Mouse (Mus musculus) liver, embryonic 11.5 days (tissue): ENCODE data around the gene Cyb5r3. TPM values are rescaled to one million over a fixed set of nuclear protein-coding genes. Genes with fewer than 3 reads are reported as not detected.

Source experiments
- ATAC-seq: fragments of 200-750 bp; cut with Nextera tagmentation; replicated peaks from 2 replicates; pipeline ENCODE4 v1.8.0; 2017; ENCODE audit warnings: moderate number of reproducible peaks, mild to moderate bottlenecking, moderate TSS enrichment, moderate library complexity; ENCODE audit not compliant: low FRiP score
- DNase-seq: peaks from one replicate; pipeline ENCODE4 v3.0.0-alpha.2; 2017; ENCODE audit warnings: low spot score
- H3K27ac ChIP-seq: fragments of 300-500 bp; sonication (generic); 2 replicates; pipeline ENCODE4 v1.5.1; 2014; ENCODE audit warnings: mild to moderate bottlenecking, low read depth, low read length, control low read depth
- H3K27me3 ChIP-seq: fragments of 300-500 bp; sonication (generic); replicated peaks from 2 replicates; pipeline ENCODE4 v1.6.1; 2014; ENCODE audit warnings: low read length, mixed read lengths; ENCODE audit not compliant: control insufficient read depth, insufficient read depth
- H3K36me3 ChIP-seq: fragments of 300-500 bp; sonication (generic); 2 replicates; pipeline ENCODE4 v1.6.1; 2014; ENCODE audit warnings: mild to moderate bottlenecking, low read length, moderate library complexity, mixed read lengths; ENCODE audit not compliant: control insufficient read depth, insufficient read depth
- H3K4me1 ChIP-seq: fragments of 300-500 bp; sonication (generic); replicated peaks from 2 replicates; pipeline ENCODE4 v1.6.1; 2014; ENCODE audit warnings: low read length, mixed read lengths; ENCODE audit not compliant: control insufficient read depth, insufficient read depth
- H3K4me2 ChIP-seq: fragments of 300-500 bp; sonication (generic); 2 replicates; pipeline ENCODE4 v1.6.1; 2014; ENCODE audit warnings: mild to moderate bottlenecking, control low read depth, moderate library complexity
- H3K4me3 ChIP-seq: fragments of 300-500 bp; sonication (generic); 2 replicates; pipeline ENCODE4 v1.5.1; 2014; ENCODE audit warnings: low read depth, low read length, control low read depth
- H3K9ac ChIP-seq: fragments of 300-500 bp; sonication (generic); 2 replicates; pipeline ENCODE4 v1.6.1; 2014; ENCODE audit warnings: low read depth, low read length, control low read depth
- H3K9me3 ChIP-seq: fragments of 300-500 bp; sonication (generic); 2 replicates; pipeline ENCODE4 v1.6.1; 2016; ENCODE audit warnings: low read length, inconsistent platforms, mixed read lengths; ENCODE audit not compliant: control insufficient read depth
- WGBS: fragments of 180-500 bp; shearing (Covaris S2); extraction: QIAGEN DNeasy Blood & Tissue Kit; methylation state at CpG from one replicate; pipeline ENCODE4 v1.1.7; 2014; 5-methylcytosine and 5-hydroxymethylcytosine counted together
- polyA plus RNA-seq: library from polyadenylated mRNA; unstranded; fragments of >200 nt; fragmentation: Nextera tagmentation; extraction: Ambion mirVana; gene quantifications from 2 replicates; pipeline ENCODE4 v1.2.1, GENCODE M21; 2014

Cyb5r3 gene
- polyA plus RNA-seq, 1 experiment from 2014 or later = 219 TPM

DNA sequence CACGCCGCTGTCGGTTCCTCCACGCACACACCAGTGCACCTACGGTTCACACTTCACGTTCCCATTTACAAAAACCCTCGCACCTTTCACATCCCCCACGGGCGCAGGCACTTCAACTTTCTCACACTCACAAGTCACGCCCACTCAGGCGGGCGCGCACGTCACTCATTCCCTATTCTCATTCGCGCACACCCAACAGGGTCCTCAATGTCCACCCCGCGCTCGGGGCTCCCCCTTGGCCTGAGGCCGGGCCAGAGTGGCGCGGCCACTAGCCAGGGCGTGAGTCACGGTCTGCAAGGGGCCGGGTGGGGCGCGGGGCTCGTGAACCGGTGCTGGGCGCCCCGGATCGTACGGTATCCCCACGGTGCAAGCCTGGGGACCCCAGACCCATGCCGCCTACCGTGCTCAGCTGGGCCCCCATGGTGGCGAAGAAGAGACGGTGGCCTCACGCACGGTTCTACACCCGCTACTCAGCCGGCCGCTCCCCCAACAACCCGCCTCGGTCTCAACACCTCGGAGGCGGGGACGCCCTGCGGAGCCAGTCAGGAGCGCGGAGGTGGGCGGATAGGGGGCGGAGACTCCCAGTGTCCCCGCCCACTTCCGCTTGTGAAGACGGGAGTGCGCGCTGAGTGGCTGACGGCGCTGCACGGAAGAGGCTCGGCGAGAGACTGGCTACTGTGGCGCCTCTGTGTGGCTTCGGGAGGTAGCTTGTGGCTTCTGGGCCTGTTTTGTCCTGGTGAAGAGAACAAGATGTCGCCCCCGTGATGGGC lies 495 bp downstream of the Cyb5r3 start:
- H3K9ac ChIP-seq = peak overlapping the region; percentile 94
- peaks cover 44% of the 10 kb centered on the region for H3K4me1 ChIP-seq
- peak overlapping the region; percentile 95 for H3K27ac ChIP-seq
- peaks cover 3% of the 10 kb centered on the region; the same call in 1 of the 2 replicates for H3K36me3 ChIP-seq
- no peaks in the 10 kb centered on the region for H3K9me3 ChIP-seq
- H3K27me3 ChIP-seq = no peaks in the 10 kb centered on the region
- peak; percentile 94 for DNase-seq
- peak; percentile 87 for ATAC-seq
- peak overlapping the region; percentile 97 for H3K4me3 ChIP-seq
- peak overlapping the region; percentile 98 for H3K4me2 ChIP-seq
- WGBS = under 1% methylated on average over 67 of the region's 67 CpGs

DNA sequence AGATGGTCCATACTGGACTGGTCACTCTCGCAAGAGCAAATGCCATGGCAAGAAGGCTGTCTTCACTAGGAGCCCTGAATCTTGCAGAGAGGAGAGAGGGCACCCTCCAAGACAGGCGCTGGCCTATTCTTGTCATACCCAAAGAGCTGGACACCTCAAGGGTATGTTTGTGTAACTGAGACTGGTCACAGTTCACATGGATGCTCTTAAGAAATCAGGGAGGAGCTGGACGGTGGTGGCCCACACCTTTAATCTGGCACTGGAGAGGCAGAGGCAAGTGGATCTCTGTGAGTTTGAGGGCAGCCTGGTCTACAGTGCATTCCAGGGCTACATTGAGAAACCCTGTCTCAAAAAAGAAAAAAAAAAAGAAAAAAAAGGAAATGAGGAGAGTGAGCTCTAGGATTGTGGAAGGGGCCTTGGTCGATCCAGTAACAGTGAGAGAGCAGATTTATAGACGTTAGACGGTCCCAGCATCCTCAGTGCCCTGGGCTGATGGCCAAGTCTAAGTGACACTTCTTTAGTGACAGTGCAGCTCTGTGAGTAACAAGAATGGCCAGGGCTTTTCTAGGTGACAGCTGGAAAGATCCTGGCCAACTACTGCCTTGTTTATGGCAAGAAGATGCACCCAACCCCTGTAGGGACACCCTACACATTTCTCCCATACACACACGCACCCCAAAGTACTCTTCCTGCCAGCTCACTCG lies 1.3 kb downstream of the Cyb5r3 start:
- Histone ChIP-seq H3K4me3 (peak overlapping the region; percentile 97), H3K9ac (peak overlapping the region; percentile 94), H3K36me3 (peaks cover 3% of the 10 kb centered on the region; the same call in 1 of the 2 replicates), H3K27me3 (no peaks in the 10 kb centered on the region), H3K9me3 (no peaks in the 10 kb centered on the region), H3K4me2 (peak overlapping the region; percentile 98), H3K4me1 (peaks cover 52% of the 10 kb centered on the region), H3K27ac (peak overlapping the region; percentile 95)
- DNase-seq (no peak), ATAC-seq (no peak)
- 53% methylated on average over 8 of the region's 8 CpGs for WGBS

- H3K27me3 ChIP-seq = no peaks in the 10 kb centered on the region
- peak overlapping the region; percentile 97 for H3K4me3 ChIP-seq
- ATAC-seq = peak; percentile 90
- H3K4me1 ChIP-seq = peaks cover 61% of the 10 kb centered on the region
- 51% methylated on average over 8 of the region's 8 CpGs for WGBS
- H3K9ac ChIP-seq = peak overlapping the region; percentile 94
- H3K36me3 ChIP-seq = peaks cover 3% of the 10 kb centered on the region; the same call in 1 of the 2 replicates
- no peak for DNase-seq
- peak overlapping the region; percentile 98 for H3K4me2 ChIP-seq
- peak overlapping the region; percentile 95 for H3K27ac ChIP-seq
- H3K9me3 ChIP-seq = no peaks in the 10 kb centered on the region
These were observed 2.3 kb downstream of the Cyb5r3 start for GRCm38 (mm10) chr15:83169772-83170722.

DNA sequence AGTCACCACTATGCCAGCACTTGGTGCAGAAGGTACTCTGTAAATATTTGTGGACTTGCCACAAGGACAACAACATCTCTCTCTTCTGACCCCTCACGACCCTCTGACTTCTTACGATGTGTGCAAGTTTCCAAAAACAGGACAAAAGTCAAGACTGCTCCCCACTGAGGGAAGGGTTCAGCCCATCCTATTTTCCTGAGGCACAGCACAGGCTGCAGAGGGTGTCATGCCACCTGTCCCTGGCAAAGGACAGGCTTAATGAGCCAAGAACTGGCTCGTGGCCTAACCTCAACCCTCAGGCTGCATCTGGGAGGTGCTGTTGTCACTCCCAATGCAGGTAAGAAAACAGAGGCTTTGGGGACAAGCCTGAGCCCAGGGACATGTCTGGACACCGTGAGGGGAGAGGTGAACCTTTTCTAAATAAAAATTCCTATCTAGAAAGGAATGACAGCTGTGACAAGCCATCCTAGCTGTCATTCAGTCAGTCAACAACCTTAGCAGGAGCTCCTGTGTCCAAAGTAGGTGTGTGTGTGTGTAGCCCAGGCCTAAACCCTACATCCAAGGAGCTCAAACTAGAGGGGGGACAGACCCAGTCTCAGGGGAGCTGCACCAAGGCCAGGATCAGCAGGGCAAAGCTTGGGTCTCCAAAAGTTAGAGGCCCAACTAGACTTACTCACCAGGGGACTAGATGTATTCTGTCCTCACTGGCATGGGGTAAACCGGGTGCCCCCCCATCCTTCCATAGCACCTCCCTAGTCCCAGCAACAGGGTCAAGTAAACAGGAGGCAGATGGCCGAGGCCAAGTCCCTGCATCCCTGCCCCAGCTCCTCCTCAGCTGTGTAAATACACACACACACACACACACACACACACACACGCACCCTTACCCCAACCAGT lies 3.3 kb downstream of the Cyb5r3 start:
- H3K4me2 ChIP-seq = peak overlapping the region; percentile 98
- ATAC-seq = no peak
- no peaks in the 10 kb centered on the region for H3K9me3 ChIP-seq
- peak overlapping the region; percentile 97 for H3K4me3 ChIP-seq
- H3K4me1 ChIP-seq = peaks cover 65% of the 10 kb centered on the region
- WGBS = 73% methylated on average over 7 of the region's 7 CpGs
- DNase-seq = no peak
- peaks cover 3% of the 10 kb centered on the region; the same call in 1 of the 2 replicates for H3K36me3 ChIP-seq
- H3K9ac ChIP-seq = peak overlapping the region; percentile 94
- H3K27ac ChIP-seq = peak overlapping the region; percentile 95
- no peaks in the 10 kb centered on the region for H3K27me3 ChIP-seq

DNA sequence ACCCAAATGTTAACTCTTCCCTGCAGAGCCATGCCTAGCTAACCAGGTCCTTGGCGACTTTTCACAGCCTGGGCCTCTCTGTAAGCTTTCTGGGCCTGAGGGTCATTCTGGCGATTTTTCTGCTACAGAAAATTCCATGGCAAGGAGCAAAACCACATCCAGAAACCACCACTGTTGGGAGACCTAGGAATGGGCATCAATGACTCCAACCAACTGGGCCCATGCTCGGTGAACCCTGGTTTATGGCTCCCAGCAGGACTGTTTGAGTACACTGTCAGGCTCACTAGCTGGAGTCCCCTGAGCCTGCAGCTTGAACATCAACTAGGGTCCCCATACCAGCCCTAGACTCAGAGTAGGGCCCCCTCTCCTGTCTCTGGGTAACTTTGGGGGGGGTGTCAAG lies 4.1 kb downstream of the Cyb5r3 start:
- Histone ChIP-seq H3K4me3 (no peak overlapping the region), H3K4me2 (peak overlapping the region; percentile 98), H3K9me3 (no peaks in the 10 kb centered on the region), H3K27me3 (no peaks in the 10 kb centered on the region), H3K36me3 (peaks cover 3% of the 10 kb centered on the region; the same call in 1 of the 2 replicates), H3K27ac (no peak overlapping the region), H3K4me1 (peaks cover 65% of the 10 kb centered on the region), H3K9ac (no peak overlapping the region; the same call in 1 of the 2 replicates)
- 79% methylated on average over 3 of the region's 3 CpGs for WGBS
- DNase-seq (no peak), ATAC-seq (no peak)

GRCm38 (mm10) chr15:83167550-83168065 lies 4.8 kb downstream of the Cyb5r3 start:
- ATAC-seq (no peak), DNase-seq (no peak)
- 91% methylated on average over 8 of the region's 8 CpGs for WGBS
- peak overlapping the region; percentile 43 for H3K4me2 ChIP-seq
- H3K27ac ChIP-seq = no peak overlapping the region; the same call in 1 of the 2 replicates
- H3K9ac ChIP-seq = no peak overlapping the region
- no peak overlapping the region for H3K4me3 ChIP-seq
- H3K36me3 ChIP-seq = peaks cover 4% of the 10 kb centered on the region
- H3K9me3 ChIP-seq = no peaks in the 10 kb centered on the region
- no peaks in the 10 kb centered on the region for H3K27me3 ChIP-seq
- H3K4me1 ChIP-seq = peaks cover 65% of the 10 kb centered on the region

DNA sequence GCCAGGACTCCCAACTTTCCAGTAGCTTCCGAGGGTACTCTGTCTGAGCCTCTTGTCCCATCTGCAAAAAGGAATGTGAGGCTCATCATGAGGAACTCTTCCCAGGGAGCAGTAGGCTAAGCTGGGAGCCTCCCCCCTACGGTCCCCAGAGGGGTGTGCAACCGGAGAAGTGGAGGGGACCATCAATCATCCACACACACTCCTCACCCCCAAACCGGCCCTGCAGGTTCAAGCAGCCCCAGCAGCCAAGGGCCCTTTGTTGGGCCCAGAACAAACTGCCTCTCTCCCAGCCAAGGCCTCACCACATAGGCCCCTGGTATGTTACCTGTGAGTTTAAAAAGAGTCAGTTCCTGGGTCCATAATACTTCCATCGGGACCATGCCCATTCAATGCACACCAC lies 5.3 kb downstream of the Cyb5r3 start:
- DNase-seq = no peak
- Histone ChIP-seq H3K27ac (peak overlapping the region; percentile 73; the same call in 1 of the 2 replicates), H3K36me3 (peaks cover 9% of the 10 kb centered on the region), H3K27me3 (no peaks in the 10 kb centered on the region), H3K4me2 (peak overlapping the region; percentile 43), H3K9me3 (no peaks in the 10 kb centered on the region), H3K4me3 (no peak overlapping the region), H3K9ac (peak overlapping the region; percentile 7; the same call in 1 of the 2 replicates), H3K4me1 (peaks cover 64% of the 10 kb centered on the region)
- no peak for ATAC-seq
- WGBS = 73% methylated on average over 5 of the region's 5 CpGs
